In genomic region chr3:55112710-55113415, GRCm38 (mm10) we compare ENCODE assay signal across 8 mouse cellular contexts. TPM values are rescaled to one million over a fixed set of nuclear protein-coding genes. Genes with fewer than 3 reads are reported as not detected.
DNase-seq lines count a peak whose midpoint lies in the region; ATAC-seq and TF ChIP-seq lines count a peak whose summit lies in the region.

No protein-coding gene starts in this region.

- peaks cover 20% of the 10 kb centered on the region for H3K4me1 ChIP-seq in hindbrain, embryonic 12.5 days

- H3K9ac ChIP-seq in hindbrain, embryonic 12.5 days: peak overlapping the region; percentile 88

- H3K27me3 ChIP-seq in hindbrain, embryonic 12.5 days: no peaks in the 10 kb centered on the region

- peak overlapping the region; percentile 91 for H3K27ac ChIP-seq in layer of hippocampus, adult 2 months
- peak overlapping the region; percentile 88 for H3K27ac ChIP-seq in hindbrain, embryonic 12.5 days

- peak overlapping the region; percentile 71 for H3K4me2 ChIP-seq in hindbrain, embryonic 12.5 days (replicated peaks)

- peaks cover 14% of the 10 kb centered on the region for H3K36me3 ChIP-seq in hindbrain, embryonic 12.5 days

- no peak for TF ChIP-seq CTCF in layer of hippocampus, adult 2 months (conservative IDR thresholded peaks at IDR 0.05)

- peak overlapping the region; percentile 80 for H3K4me3 ChIP-seq in layer of hippocampus, adult 2 months
- H3K4me3 ChIP-seq in hindbrain, embryonic 12.5 days: peak overlapping the region; percentile 72

- no peaks in the 10 kb centered on the region for H3K9me3 ChIP-seq in hindbrain, embryonic 12.5 days (replicated peaks)

- 46% methylated on average over 16 of the region's 16 CpGs for WGBS in hindbrain, embryonic 12.5 days

- ATAC-seq in hindbrain, embryonic 12.5 days (ENCODE audit: low FRiP score): no peak

- DNase-seq in layer of hippocampus, adult 2 months (ENCODE audit: low spot score in 2 of 2): no peak
- no peak for DNase-seq in layer of hippocampus, postnatal 14 days (ENCODE audit: low spot score in 2 of 2)
- DNase-seq in embryo, embryonic 10 days (ENCODE audit: low spot score): peak; percentile 55
- DNase-seq in lung, postnatal 10 days: peak; percentile 24
- DNase-seq in yolk sac, embryonic 10.5 days (ENCODE audit: low spot score): peak; percentile 25
- DNase-seq in urinary bladder, postnatal 4 days (ENCODE audit: low spot score in 2 of 2): no peak
- no peak for DNase-seq in cerebellum, adult 9-10 months

RNA-seq across cellular contexts. Expression of gene Spg20, which starts 1.0 kb away (rescaled TPM):
- 10 to 100 TPM; 39.7 to 51.1 TPM for total RNA-seq in layer of hippocampus, adult 2 months (2021)
- 10 to 100 TPM; 24.6 to 27.0 TPM for total RNA-seq in layer of hippocampus, postnatal 14 days (2021)
- 47.1 and 52.4 TPM in 2 replicates for polyA plus RNA-seq in hindbrain, embryonic 12.5 days (2016; fragmentation: Nextera tagmentation; extraction: Ambion mirVana)

RNA-seq across cellular contexts. Expression of gene Ccdc169, which starts 24.3 kb away (rescaled TPM):
- under 1 TPM; 0.27 to 0.36 TPM for total RNA-seq in layer of hippocampus, adult 2 months (2021)
- not detected for total RNA-seq in layer of hippocampus, postnatal 14 days (2021)
- 0.06 and 0.08 TPM in 2 replicates for polyA plus RNA-seq in hindbrain, embryonic 12.5 days (2016; fragmentation: Nextera tagmentation; extraction: Ambion mirVana)

RNA-seq across cellular contexts. Expression of gene Ccna1, which starts 57.6 kb away (rescaled TPM):
- 1 to 10 TPM; 2.4 to 2.5 TPM for total RNA-seq in layer of hippocampus, adult 2 months (2021)
- 1 to 10 TPM; 2.2 to 3.7 TPM for total RNA-seq in layer of hippocampus, postnatal 14 days (2021)
- 2.0 and 4.0 TPM in 2 replicates for polyA plus RNA-seq in hindbrain, embryonic 12.5 days (2016; fragmentation: Nextera tagmentation; extraction: Ambion mirVana)

Comparison
In these comparisons a context has a peak if more than half of its experiments do, and no peak if none do; other contexts are left out.
1. DNase-seq: peak in embryo, embryonic 10 days (single experiment), lung, postnatal 10 days (single experiment) and yolk sac, embryonic 10.5 days (single experiment); none in layer of hippocampus, adult 2 months (0 of 2), layer of hippocampus, postnatal 14 days (0 of 2), urinary bladder, postnatal 4 days (0 of 2) and cerebellum, adult 9-10 months (single experiment).